Mouse (Mus musculus) MEL (cell line): ENCODE results near the gene Snorc. TPM values are rescaled to one million over a fixed set of nuclear protein-coding genes. Genes with fewer than 3 reads are reported as not detected.

Source experiments
- DNase-seq: peaks from one replicate; pipeline ENCODE4 v3.0.0; 2011; ENCODE audit warnings: low read depth, low spot score
- H3K27ac ChIP-seq: 2 replicates; pipeline ENCODE4 v1.5.1; 2012; ENCODE audit warnings: low read depth, mild to moderate bottlenecking, control low read depth, low read length, moderate library complexity; ENCODE audit not compliant: control insufficient read depth
- H3K27me3 ChIP-seq, 2 experiments: fragments of 150-350 bp in 1 of 2; sonication (generic) in 1 of 2; 2 replicates each; pipeline ENCODE4 v1.6.1; 2012; ENCODE audit warnings: low read length in 2 of 2, mild to moderate bottlenecking in 2 of 2, improper control_type of control experiment in 1 of 2, moderate library complexity in 1 of 2; ENCODE audit not compliant: insufficient read depth in 2 of 2, control insufficient read depth in 1 of 2
- H3K36me3 ChIP-seq, 2 experiments: 2 replicates each; pipeline ENCODE4 v1.6.1; 2012 to 2014; ENCODE audit warnings: low read length in 2 of 2, improper control_type of control experiment in 1 of 2, inconsistent platforms in 1 of 2, mild to moderate bottlenecking in 1 of 2; ENCODE audit not compliant: insufficient read depth in 2 of 2, control insufficient read depth in 1 of 2
- H3K4me1 ChIP-seq, 2 experiments: fragments of 150-350 bp in 1 of 2; sonication (generic) in 1 of 2; 2 replicates each; pipeline ENCODE4 v1.6.1; 2012; ENCODE audit warnings: low read length in 2 of 2, improper control_type of control experiment in 1 of 2, mild to moderate bottlenecking in 1 of 2; ENCODE audit not compliant: insufficient read depth in 2 of 2, control insufficient read depth in 1 of 2
- H3K4me3 ChIP-seq, 2 experiments: fragments of 150-350 bp in 1 of 2; sonication (generic) in 1 of 2; 2 replicates each; pipeline ENCODE4 v1.5.1; 2012; ENCODE audit warnings: low read depth in 2 of 2, low read length in 2 of 2, mild to moderate bottlenecking in 2 of 2, moderate library complexity in 2 of 2, control low read depth in 1 of 2, improper control_type of control experiment in 1 of 2; ENCODE audit not compliant: control insufficient read depth in 1 of 2, insufficient read depth in 1 of 2
- H3K79me2 ChIP-seq: 2 replicates; pipeline ENCODE4 v1.6.1; 2012; ENCODE audit warnings: mild to moderate bottlenecking, low read length, moderate library complexity; ENCODE audit not compliant: control insufficient read depth, poor library complexity, insufficient read depth
- H3K9ac ChIP-seq: 2 replicates; pipeline ENCODE4 v1.6.1; 2012; ENCODE audit warnings: low read depth, mild to moderate bottlenecking, control low read depth, low read length, moderate library complexity; ENCODE audit not compliant: control insufficient read depth, poor library complexity, severe bottlenecking
- H3K9me3 ChIP-seq: fragments of 150-350 bp; sonication (generic); replicated peaks from 2 replicates; pipeline ENCODE4 v1.6.1; 2012; ENCODE audit warnings: mild to moderate bottlenecking, low read length, improper control_type of control experiment, moderate library complexity; ENCODE audit not compliant: insufficient read depth
- CHD2 ChIP-seq: IDR thresholded peaks from 2 replicates; pipeline ENCODE4 v1.6.1; 2011; ENCODE audit warnings: low read length, improper control_type of control experiment
- CTCF ChIP-seq, 3 experiments: IDR thresholded peaks in 2 of 3; conservative IDR thresholded peaks in 1 of 3; 2 replicates each; pipeline ENCODE4 v1.5.1; 2011 to 2012; ENCODE audit warnings: low read length in 3 of 3, low read depth in 2 of 3, mild to moderate bottlenecking in 2 of 3, improper control_type of control experiment in 1 of 3, inconsistent platforms in 1 of 3, mixed read lengths in 1 of 3, moderate library complexity in 1 of 3; ENCODE audit not compliant: control insufficient read depth in 1 of 3, insufficient read depth in 1 of 3, poor library complexity in 1 of 3, severe bottlenecking in 1 of 3
- GABPA ChIP-seq: IDR thresholded peaks from 2 replicates; pipeline ENCODE4 v1.6.1; 2012; ENCODE audit warnings: low read depth, mild to moderate bottlenecking, inconsistent platforms, low read length, improper control_type of control experiment, moderate library complexity
- HCFC1 ChIP-seq: IDR thresholded peaks from 2 replicates; pipeline ENCODE4 v1.6.1; 2012; ENCODE audit warnings: low read depth, mild to moderate bottlenecking, inconsistent platforms, low read length, improper control_type of control experiment, moderate library complexity
- MAFK ChIP-seq: IDR thresholded peaks from 2 replicates; pipeline ENCODE4 v1.6.1; 2011; ENCODE audit warnings: low read depth, mild to moderate bottlenecking, low read length, improper control_type of control experiment, borderline replicate concordance
- MAZ ChIP-seq: IDR thresholded peaks from 2 replicates; pipeline ENCODE4 v1.6.1; 2012; ENCODE audit warnings: low read depth, mild to moderate bottlenecking, inconsistent platforms, low read length, improper control_type of control experiment
- MEF2A ChIP-seq: IDR thresholded peaks from 2 replicates; pipeline ENCODE4 v1.6.1; 2014; ENCODE audit warnings: low read depth, mild to moderate bottlenecking, inconsistent platforms, low read length, improper control_type of control experiment; ENCODE audit not compliant: poor library complexity, insufficient replicate concordance, severe bottlenecking; ENCODE audit errors: extremely low read depth
- MXI1 ChIP-seq: IDR thresholded peaks from 2 replicates; pipeline ENCODE4 v1.6.1; 2011; ENCODE audit warnings: mild to moderate bottlenecking, low read depth, low read length, improper control_type of control experiment
- POLR2AphosphoS2 ChIP-seq: IDR thresholded peaks from 2 replicates; pipeline ENCODE4 v1.6.1; 2011; ENCODE audit warnings: low read length, improper control_type of control experiment
- POLR2AphosphoS5 ChIP-seq: IDR thresholded peaks from 2 replicates; pipeline ENCODE4 v1.6.1; 2012; ENCODE audit warnings: low read depth, borderline replicate concordance, mild to moderate bottlenecking, inconsistent platforms, low read length, moderate library complexity, mixed read lengths
- RAD21 ChIP-seq: IDR thresholded peaks from 2 replicates; pipeline ENCODE4 v1.6.1; 2011; ENCODE audit warnings: mild to moderate bottlenecking, low read depth, low read length, improper control_type of control experiment
- SMC3 ChIP-seq: IDR thresholded peaks from 2 replicates; pipeline ENCODE4 v1.6.1; 2011; ENCODE audit warnings: low read depth, low read length, improper control_type of control experiment
- USF2 ChIP-seq, 2 experiments: IDR thresholded peaks; 2 replicates each; pipeline ENCODE4 v1.6.1; 2011 to 2012; ENCODE audit warnings: improper control_type of control experiment in 2 of 2, low read length in 2 of 2, borderline replicate concordance in 1 of 2, inconsistent platforms in 1 of 2, low read depth in 1 of 2, mild to moderate bottlenecking in 1 of 2; ENCODE audit not compliant: insufficient read depth in 1 of 2
- ZC3H11A ChIP-seq: IDR thresholded peaks from 2 replicates; pipeline ENCODE4 v1.6.1; 2012; ENCODE audit warnings: low read depth, mild to moderate bottlenecking, inconsistent platforms, low read length, improper control_type of control experiment
- polyA plus RNA-seq, 2 experiments: library from polyadenylated mRNA; stranded (reverse) in 1 of 2; unstranded in 1 of 2; fragments of >175 nt in 1 of 2; fragments of >200 nt in 1 of 2; gene quantifications; 2 replicates each; pipeline versions ENCODE4 v1.2.1 to v1.2.4; 2012; ENCODE audit warnings: low replicate concordance in 2 of 2, low read depth in 1 of 2; ENCODE audit not compliant: insufficient read length in 2 of 2, insufficient read depth in 1 of 2, missing spikeins in 1 of 2
- total RNA-seq: library from RNA; depleted of rRNA; stranded (reverse); fragments of 300-350 nt; gene quantifications from 2 replicates; pipeline ENCODE4 v1.2.3, GENCODE M21; 2012

The Snorc gene
- total and polyA plus RNA-seq, 3 experiments = not detected

DNA sequence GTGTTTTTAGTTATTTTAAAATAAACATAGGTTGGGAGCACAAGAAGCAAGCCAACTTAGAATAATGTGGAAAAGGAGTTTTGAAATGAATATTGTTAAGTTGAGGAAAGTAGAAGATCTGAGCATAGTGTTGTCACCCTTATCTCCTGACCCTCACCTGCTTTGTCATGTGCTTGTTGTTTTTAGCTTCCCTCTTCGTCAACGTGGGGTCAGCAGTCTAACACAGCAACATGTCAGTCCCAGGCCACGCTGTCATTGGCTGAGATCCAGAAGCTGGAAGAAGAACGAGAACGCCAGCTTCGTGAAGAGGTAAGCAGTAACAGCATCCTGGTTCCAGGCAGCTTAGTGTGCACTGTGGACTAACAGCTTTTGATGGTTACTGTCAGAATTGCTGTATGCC, 33.5 kb upstream of the Snorc start:
- Histone ChIP-seq H3K4me1 (no peaks in the 10 kb centered on the region), H3K36me3 (peaks cover 0 to 45% of the 10 kb centered on the region in 2 experiments; a peak in 2 of 4 replicates), H3K9me3 (no peaks in the 10 kb centered on the region), H3K79me2 (no peaks in the 10 kb centered on the region), H3K27me3 (no peaks in the 10 kb centered on the region), H3K9ac (no peak overlapping the region), H3K4me3 (no peak overlapping the region), H3K27ac (no peak overlapping the region)
- DNase-seq = no peak
- no peak for TF ChIP-seq MEF2A
- TF ChIP-seq MXI1 = no peak
- no peak for TF ChIP-seq POLR2AphosphoS5
- TF ChIP-seq MAZ = no peak
- no peak for TF ChIP-seq CHD2
- TF ChIP-seq HCFC1 = no peak

DNA sequence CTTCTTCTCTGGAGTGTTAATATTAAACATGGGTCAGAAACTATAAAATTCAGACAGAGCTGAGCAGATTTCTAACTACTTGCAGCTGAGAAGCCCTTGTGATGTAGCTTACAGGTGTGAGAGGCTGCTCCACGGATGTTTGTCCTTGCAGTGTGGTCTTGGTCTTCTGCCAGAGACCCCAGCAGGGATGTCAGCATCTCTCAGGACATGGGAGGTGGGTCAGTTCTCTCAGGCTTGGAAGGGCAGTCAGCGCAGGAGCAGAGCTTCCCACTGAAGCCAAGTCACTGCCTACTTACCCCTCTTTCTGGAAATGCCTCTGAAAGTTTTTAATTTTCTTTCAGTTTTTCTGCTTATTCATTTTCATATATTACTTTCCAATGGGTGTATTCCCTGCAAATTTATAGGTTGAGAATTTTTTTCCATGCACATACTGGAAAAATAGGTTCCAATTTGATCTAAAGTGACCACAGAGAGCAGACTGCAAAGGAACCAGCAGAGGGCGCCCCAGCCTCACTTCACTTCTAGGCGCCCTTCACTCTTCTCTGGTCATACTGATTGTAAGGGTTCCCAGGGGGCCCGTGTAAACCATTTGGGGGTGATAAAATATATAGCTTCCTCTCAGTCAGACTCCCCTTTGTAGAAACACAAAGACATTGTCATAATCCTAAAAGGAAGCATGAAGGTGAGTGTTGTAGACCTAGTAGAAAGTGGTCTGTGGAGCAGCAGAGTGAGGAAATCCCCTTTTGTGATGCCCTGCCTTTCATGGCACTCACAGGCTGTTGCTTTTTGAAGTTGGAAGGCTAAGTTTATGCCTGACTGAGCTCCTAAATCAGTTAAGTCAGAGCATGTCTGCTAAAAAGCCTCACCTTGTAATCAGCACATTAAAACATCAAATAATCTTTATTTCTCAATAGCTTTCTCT, 22.6 kb upstream of the Snorc start:
- DNase-seq = peak; percentile 68
- Histone ChIP-seq H3K27ac (no peak overlapping the region), H3K79me2 (no peaks in the 10 kb centered on the region), H3K27me3 (no peaks in the 10 kb centered on the region), H3K9ac (no peak overlapping the region), H3K4me3 (no peak overlapping the region), H3K4me1 (no peaks in the 10 kb centered on the region), H3K9me3 (no peaks in the 10 kb centered on the region), H3K36me3 (peaks cover 0 to 30% of the 10 kb centered on the region in 2 experiments; a peak in 3 of 4 replicates)
- peak; percentile 53 for TF ChIP-seq ZC3H11A
- TF ChIP-seq GABPA = no peak
- peak; percentile 78 for TF ChIP-seq RAD21
- no peak for TF ChIP-seq POLR2AphosphoS2
- peak; percentile 72 for TF ChIP-seq SMC3
- no peak for TF ChIP-seq MAFK
- peak; percentile 71 to 88 (median 75) for TF ChIP-seq CTCF (IDR thresholded peaks at IDR 0.05 in 2 of 3, conservative IDR thresholded peaks at IDR 0.05 in 1 of 3; ENCODE audit: control insufficient read depth in 1 of 3, insufficient read depth in 1 of 3, low read depth in 2 of 3, low read length in 3 of 3, poor library complexity in 1 of 3, severe bottlenecking in 1 of 3)
- TF ChIP-seq, all 39 proteins: peak for 4

DNA sequence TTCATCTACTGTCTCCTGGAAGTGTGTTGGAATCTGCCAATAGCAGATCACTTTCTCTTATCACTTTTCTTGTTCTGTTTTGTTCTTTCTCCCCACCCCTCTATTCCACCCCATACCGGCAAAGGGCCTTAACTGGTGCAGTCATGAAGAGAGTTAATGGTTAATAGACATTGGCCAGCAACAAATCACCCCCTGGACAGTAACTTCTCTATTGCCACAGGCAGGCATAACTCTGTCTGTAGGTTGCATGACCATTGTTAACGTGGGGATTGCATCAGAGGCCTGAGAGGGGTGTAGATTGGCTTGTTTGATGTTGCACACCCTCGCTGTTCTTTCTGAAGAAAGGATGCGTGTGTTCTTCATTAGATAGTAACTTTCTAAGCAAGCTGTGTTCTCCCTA, 20.6 kb upstream of the Snorc start:
- TF ChIP-seq CTCF (IDR thresholded peaks at IDR 0.05 in 2 of 3, conservative IDR thresholded peaks at IDR 0.05 in 1 of 3; ENCODE audit: control insufficient read depth in 1 of 3, insufficient read depth in 1 of 3, low read depth in 2 of 3, low read length in 3 of 3, poor library complexity in 1 of 3, severe bottlenecking in 1 of 3) (no peak), USF2 (IDR thresholded peaks at IDR 0.05; ENCODE audit: borderline replicate concordance in 1 of 2, insufficient read depth in 1 of 2, low read depth in 1 of 2, low read length in 2 of 2) (no peak)
- peaks cover 0 to 20% of the 10 kb centered on the region in 2 experiments; a peak in 3 of 4 replicates for H3K36me3 ChIP-seq
- H3K79me2 ChIP-seq = no peaks in the 10 kb centered on the region
- H3K9me3 ChIP-seq = no peaks in the 10 kb centered on the region
- no peaks in the 10 kb centered on the region for H3K4me1 ChIP-seq
- no peak overlapping the region for H3K4me3 ChIP-seq
- no peaks in the 10 kb centered on the region for H3K27me3 ChIP-seq
- H3K27ac ChIP-seq = no peak overlapping the region
- no peak for DNase-seq
- no peak overlapping the region for H3K9ac ChIP-seq
